Mouse (Mus musculus) hindbrain, embryonic 14.5 days (tissue): Measurements from ENCODE around the gene Bsn. TPM values are rescaled to one million over a fixed set of nuclear protein-coding genes. Genes with fewer than 3 reads are reported as not detected.

Experiments
- ATAC-seq: fragments of 200-750 bp; cut with Nextera tagmentation; 2 replicates; pipeline ENCODE4 v1.8.0; 2017; ENCODE audit warnings: moderate number of reproducible peaks, mild to moderate bottlenecking, moderate TSS enrichment, moderate library complexity; ENCODE audit not compliant: low FRiP score
- DNase-seq: peaks from one replicate; pipeline ENCODE4 v3.0.0-alpha.2; 2015; ENCODE audit warnings: low spot score
- H3K27ac ChIP-seq: fragments of 300-500 bp; sonication (generic); 2 replicates; pipeline ENCODE4 v1.5.1; 2014; ENCODE audit warnings: mild to moderate bottlenecking, moderate library complexity
- H3K27me3 ChIP-seq: fragments of 300-500 bp; sonication (generic); 2 replicates; pipeline ENCODE4 v1.6.1; 2014; ENCODE audit warnings: mild to moderate bottlenecking, low read length, mixed read lengths; ENCODE audit not compliant: control insufficient read depth, insufficient read depth
- H3K36me3 ChIP-seq: fragments of 300-500 bp; sonication (generic); replicated peaks from 2 replicates; pipeline ENCODE4 v1.6.1; 2014; ENCODE audit not compliant: control insufficient read depth, insufficient read depth
- H3K4me1 ChIP-seq: fragments of 300-500 bp; sonication (generic); replicated peaks from 2 replicates; pipeline ENCODE4 v1.6.1; 2014; ENCODE audit warnings: antibody characterized with exemption, low read length, mixed read lengths; ENCODE audit not compliant: control insufficient read depth, insufficient read depth
- H3K4me2 ChIP-seq: fragments of 300-500 bp; sonication (generic); replicated peaks from 2 replicates; pipeline ENCODE4 v1.6.1; 2014; ENCODE audit warnings: mild to moderate bottlenecking, moderate library complexity
- H3K4me3 ChIP-seq: fragments of 300-500 bp; sonication (generic); replicated peaks from 2 replicates; pipeline ENCODE4 v1.5.1; 2014; ENCODE audit warnings: mild to moderate bottlenecking, low read length
- H3K9ac ChIP-seq: fragments of 300-500 bp; sonication (generic); 2 replicates; pipeline ENCODE4 v1.6.1; 2014
- H3K9me3 ChIP-seq: fragments of 300-500 bp; sonication (generic); 2 replicates; pipeline ENCODE4 v1.6.1; 2016; ENCODE audit warnings: low read length; ENCODE audit not compliant: control insufficient read depth
- WGBS: fragments of 180-500 bp; shearing (Covaris S2); extraction: QIAGEN DNeasy Blood & Tissue Kit; methylation state at CpG from one replicate; pipeline ENCODE4 v1.1.7; 2014; 5-methylcytosine and 5-hydroxymethylcytosine counted together
- polyA plus RNA-seq: library from polyadenylated mRNA; unstranded; fragments of >200 nt; fragmentation: Nextera tagmentation; extraction: Ambion mirVana; gene quantifications from 2 replicates; pipeline ENCODE4 v1.2.1, GENCODE M21; 2014

Gene Bsn
- polyA plus RNA-seq, 1 experiment from 2014 or later: 15.4 TPM

- H3K4me3 ChIP-seq: no peak overlapping the region
- H3K27me3 ChIP-seq: no peaks in the 10 kb centered on the region
- H3K4me2 ChIP-seq: no peak overlapping the region
- H3K9ac ChIP-seq: no peak overlapping the region
- H3K4me1 ChIP-seq: no peaks in the 10 kb centered on the region
- ATAC-seq: no peak
- no peaks in the 10 kb centered on the region for H3K9me3 ChIP-seq
- WGBS: 83% methylated on average over 4 of the region's 4 CpGs
- DNase-seq: no peak
- no peak overlapping the region for H3K27ac ChIP-seq
- H3K36me3 ChIP-seq: no peaks in the 10 kb centered on the region
Observed at GRCm38 (mm10) chr9:108146451-108146850, 43.7 kb downstream of the Bsn start.

- Histone ChIP-seq H3K36me3 (no peaks in the 10 kb centered on the region), H3K27ac (no peak overlapping the region), H3K9ac (no peak overlapping the region), H3K9me3 (no peaks in the 10 kb centered on the region), H3K27me3 (no peaks in the 10 kb centered on the region), H3K4me2 (no peak overlapping the region), H3K4me1 (no peaks in the 10 kb centered on the region), H3K4me3 (no peak overlapping the region)
- no peak for DNase-seq
- no peak for ATAC-seq
- 77% methylated on average over 6 of the region's 6 CpGs for WGBS
Observed at GRCm38 (mm10) chr9:108145740-108146139, 44.4 kb downstream of the Bsn start.

- Histone ChIP-seq H3K4me2 (no peak overlapping the region), H3K4me3 (no peak overlapping the region), H3K9me3 (no peaks in the 10 kb centered on the region), H3K27me3 (no peaks in the 10 kb centered on the region), H3K27ac (no peak overlapping the region), H3K4me1 (no peaks in the 10 kb centered on the region), H3K36me3 (no peaks in the 10 kb centered on the region), H3K9ac (no peak overlapping the region)
- DNase-seq (no peak), ATAC-seq (no peak)
- WGBS: 85% methylated on average over 17 of the region's 17 CpGs
Observed at GRCm38 (mm10) chr9:108144371-108145270, 45.6 kb downstream of the Bsn start.

DNA sequence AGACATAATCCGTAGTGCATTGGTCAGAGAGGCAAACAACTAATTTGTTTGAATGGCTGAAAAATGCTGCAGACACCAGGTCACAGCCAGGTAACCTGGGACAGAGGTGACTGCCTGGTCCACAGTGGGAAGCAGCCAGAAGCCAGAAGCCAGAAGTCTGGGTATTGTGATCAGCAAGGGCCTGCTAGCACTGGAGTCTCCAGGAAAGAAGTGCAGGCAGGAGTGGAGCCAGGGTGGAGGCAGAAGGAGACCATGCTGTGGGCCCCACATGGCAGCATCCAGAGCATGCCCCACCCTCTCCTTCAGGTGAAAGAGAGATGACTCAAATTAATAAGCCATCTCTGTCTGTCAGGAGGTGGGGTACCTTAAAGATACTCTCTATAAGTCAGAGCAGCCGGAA, 46.7 kb downstream of the Bsn start:
- ATAC-seq: no peak
- 87% methylated on average over 2 of the region's 2 CpGs for WGBS

DNA sequence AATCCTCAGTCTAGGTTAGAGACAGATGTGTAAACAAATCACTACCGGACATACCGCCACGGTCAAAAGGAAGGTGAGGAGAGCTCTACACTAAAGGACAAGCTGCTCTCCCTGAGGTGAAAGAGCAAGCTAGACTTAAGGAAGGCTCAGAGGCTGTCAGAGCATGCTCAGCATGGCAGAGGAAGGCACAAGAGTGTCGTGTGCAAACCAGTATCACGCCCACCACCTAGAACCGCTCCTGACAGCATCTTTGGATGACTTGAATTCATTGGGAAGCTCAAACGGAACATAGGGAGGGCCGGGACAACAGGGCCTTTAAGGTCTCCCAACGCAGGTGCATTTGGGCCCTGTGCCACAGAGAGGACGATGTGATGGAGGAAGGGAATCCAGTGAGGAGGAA, 48.8 kb downstream of the Bsn start:
- 87% methylated on average over 10 of the region's 10 CpGs for WGBS
- no peak overlapping the region for H3K27ac ChIP-seq
- no peak overlapping the region for H3K9ac ChIP-seq
- H3K36me3 ChIP-seq: peaks cover 25% of the 10 kb centered on the region
- H3K4me2 ChIP-seq: no peak overlapping the region
- no peaks in the 10 kb centered on the region for H3K4me1 ChIP-seq
- H3K27me3 ChIP-seq: no peaks in the 10 kb centered on the region
- DNase-seq (no peak), ATAC-seq (no peak)
- H3K4me3 ChIP-seq: no peak overlapping the region
- no peaks in the 10 kb centered on the region for H3K9me3 ChIP-seq

More for the DNA sequence above, 46.7 kb downstream of the Bsn start:
- Histone ChIP-seq H3K4me1 (no peaks in the 10 kb centered on the region), H3K4me3 (no peak overlapping the region), H3K4me2 (no peak overlapping the region), H3K27ac (no peak overlapping the region), H3K27me3 (no peaks in the 10 kb centered on the region), H3K9me3 (no peaks in the 10 kb centered on the region), H3K9ac (no peak overlapping the region), H3K36me3 (peaks cover 10% of the 10 kb centered on the region)
- no peak for DNase-seq

DNA sequence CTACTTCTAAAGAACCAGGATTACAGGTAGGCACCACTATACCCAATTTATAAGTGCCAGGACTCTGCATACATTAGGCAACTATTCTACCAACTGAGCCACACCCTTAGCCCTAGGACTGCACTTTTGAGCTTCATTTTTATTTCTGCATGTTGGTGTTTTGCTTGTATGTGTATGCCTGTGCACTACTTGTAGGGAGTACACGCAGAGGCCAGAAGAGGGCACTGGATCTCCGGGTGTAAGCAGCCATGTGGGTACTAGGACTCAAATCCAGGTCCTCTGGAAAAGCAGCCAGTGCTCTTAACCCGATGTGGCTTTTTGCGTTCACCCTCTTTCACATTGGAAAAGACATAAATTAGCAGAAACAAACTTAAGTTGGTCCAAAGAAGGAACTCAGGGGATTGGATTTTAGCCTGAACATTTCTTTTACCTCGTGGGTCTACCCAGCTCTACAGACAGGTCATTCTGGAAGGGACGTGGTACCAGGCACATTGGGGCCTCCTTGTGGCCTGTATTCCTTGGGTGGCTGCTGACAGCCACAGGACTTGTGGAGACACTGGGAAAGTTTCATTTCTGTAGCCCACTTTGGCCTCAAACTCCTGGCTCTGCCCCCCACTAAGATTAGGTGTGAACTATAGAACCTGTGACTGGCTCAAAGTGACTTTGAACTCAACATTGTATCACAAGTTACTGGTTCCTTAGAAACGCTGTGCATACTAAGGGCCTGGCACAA, 50.1 kb downstream of the Bsn start:
- H3K4me1 ChIP-seq: no peaks in the 10 kb centered on the region
- DNase-seq (no peak), ATAC-seq (no peak)
- H3K36me3 ChIP-seq: peaks cover 27% of the 10 kb centered on the region
- no peaks in the 10 kb centered on the region for H3K9me3 ChIP-seq
- H3K27me3 ChIP-seq: no peaks in the 10 kb centered on the region
- no peak overlapping the region for H3K27ac ChIP-seq
- no peak overlapping the region for H3K9ac ChIP-seq
- H3K4me3 ChIP-seq: no peak overlapping the region
- WGBS: 77% methylated on average over 7 of the region's 7 CpGs
- no peak overlapping the region for H3K4me2 ChIP-seq

- H3K4me1 ChIP-seq: no peaks in the 10 kb centered on the region
- ATAC-seq: peak; percentile 31; the same call in 1 of the 2 replicates
Observed at GRCm38 (mm10) chr9:108139169-108139962, 50.8 kb downstream of the Bsn start.

GRCm38 (mm10) chr9:108138118-108138517, 52.1 kb downstream of the Bsn start:
- Histone ChIP-seq H3K4me3 (no peak overlapping the region), H3K9me3 (no peaks in the 10 kb centered on the region), H3K36me3 (peaks cover 27% of the 10 kb centered on the region), H3K9ac (no peak overlapping the region), H3K4me1 (no peaks in the 10 kb centered on the region), H3K4me2 (no peak overlapping the region), H3K27me3 (no peaks in the 10 kb centered on the region), H3K27ac (no peak overlapping the region)
- WGBS: 79% methylated on average over 6 of the region's 6 CpGs
- DNase-seq (no peak), ATAC-seq (no peak)

More at GRCm38 (mm10) chr9:108139169-108139962, 50.8 kb downstream of the Bsn start:
- Histone ChIP-seq H3K4me3 (no peak overlapping the region), H3K27ac (no peak overlapping the region), H3K36me3 (peaks cover 27% of the 10 kb centered on the region), H3K9me3 (no peaks in the 10 kb centered on the region), H3K27me3 (no peaks in the 10 kb centered on the region), H3K9ac (no peak overlapping the region), H3K4me2 (no peak overlapping the region)
- 76% methylated on average over 17 of the region's 17 CpGs for WGBS
- no peak for DNase-seq

GRCm38 (mm10) chr9:108137523-108137922, 52.7 kb downstream of the Bsn start:
- Histone ChIP-seq H3K9ac (no peak overlapping the region), H3K27ac (no peak overlapping the region), H3K4me1 (no peaks in the 10 kb centered on the region), H3K27me3 (no peaks in the 10 kb centered on the region), H3K4me3 (no peak overlapping the region), H3K36me3 (peaks cover 27% of the 10 kb centered on the region), H3K4me2 (no peak overlapping the region), H3K9me3 (no peaks in the 10 kb centered on the region)
- 73% methylated on average over 17 of the region's 17 CpGs for WGBS
- ATAC-seq (no peak), DNase-seq (no peak)
